Mouse (Mus musculus) heart, adult 2 months (tissue): ENCODE results near the gene Lmo7. TPM values are rescaled to one million over a fixed set of nuclear protein-coding genes. Genes with fewer than 3 reads are reported as not detected.
A peak's percentile ranks its signal among the peaks of the same experiment; 100 is the strongest.

Source experiments
- DNase-seq, 2 experiments: peaks; one replicate each; pipeline ENCODE4 v3.0.0; 2021
- H3K27ac ChIP-seq: fragments of 200-600 bp; 2 replicates; pipeline ENCODE4 v1.8.1; 2022
- H3K27me3 ChIP-seq: fragments of 200-500 bp; 2 replicates; pipeline ENCODE4 v1.6.1; 2012; ENCODE audit warnings: mild to moderate bottlenecking, low read length, inconsistent platforms, mixed read lengths; ENCODE audit not compliant: control insufficient read depth, insufficient read depth
- H3K36me3 ChIP-seq: fragments of 200-500 bp; 2 replicates; pipeline ENCODE4 v1.6.1; 2012; ENCODE audit warnings: low read length, inconsistent platforms; ENCODE audit not compliant: control insufficient read depth, insufficient read depth
- H3K4me1 ChIP-seq: fragments of 200-500 bp; 2 replicates; pipeline ENCODE4 v1.6.1; 2011; ENCODE audit warnings: low read length; ENCODE audit not compliant: control insufficient read depth, insufficient read depth
- H3K4me3 ChIP-seq: fragments of 200-600 bp; 2 replicates; pipeline ENCODE4 v1.8.1; 2022
- H3K79me2 ChIP-seq: fragments of 200-500 bp; replicated peaks from 2 replicates; pipeline ENCODE4 v1.6.1; 2012; ENCODE audit warnings: mild to moderate bottlenecking, inconsistent platforms, low read length, moderate library complexity, mixed read lengths; ENCODE audit not compliant: control insufficient read depth, insufficient read depth
- H3K9ac ChIP-seq: fragments of 200-500 bp; 2 replicates; pipeline ENCODE4 v1.6.1; 2012; ENCODE audit warnings: low read depth, mild to moderate bottlenecking, control low read depth, inconsistent platforms, low read length, mixed read lengths
- CTCF ChIP-seq: fragments of 200-600 bp; IDR thresholded peaks from 2 replicates; pipeline ENCODE4 v1.8.1; 2022; ENCODE audit warnings: antibody characterized with exemption, mild to moderate bottlenecking, moderate library complexity
- EP300 ChIP-seq: fragments of 200-500 bp; IDR thresholded peaks from 2 replicates; pipeline ENCODE4 v1.6.1; 2011; ENCODE audit warnings: low read depth, low read length, control low read depth; ENCODE audit not compliant: insufficient read depth
- POLR2A ChIP-seq: fragments of 200-500 bp; IDR thresholded peaks from 2 replicates; pipeline ENCODE4 v1.6.1; 2011; ENCODE audit warnings: mild to moderate bottlenecking, low read depth, low read length, control low read depth; ENCODE audit not compliant: insufficient read depth
- WGBS: fragments of 180-500 bp; shearing (Covaris S2); methylation state at CpG from one replicate; pipeline ENCODE4 v1.1.7; 2018; 5-methylcytosine and 5-hydroxymethylcytosine counted together
- intact Hi-C: fragments of 180-260 bp; cut with DNase I; formaldehyde crosslinking; loops from one replicate; pipeline ENCODE4 v1.15.1; 2025
- polyA plus RNA-seq: library from polyadenylated mRNA; depleted of rRNA; stranded (reverse); fragments of >200 nt; gene quantifications from 2 replicates; pipeline ENCODE4 v1.2.3, GENCODE M21; 2012
- total RNA-seq, 2 experiments: library from RNA; stranded (reverse); gene quantifications; 2 replicates each; pipeline ENCODE4 v1.2.3; 2021

The Lmo7 gene
- total and polyA plus RNA-seq, 3 experiments: 165 to 412 (median 336) TPM

DNA sequence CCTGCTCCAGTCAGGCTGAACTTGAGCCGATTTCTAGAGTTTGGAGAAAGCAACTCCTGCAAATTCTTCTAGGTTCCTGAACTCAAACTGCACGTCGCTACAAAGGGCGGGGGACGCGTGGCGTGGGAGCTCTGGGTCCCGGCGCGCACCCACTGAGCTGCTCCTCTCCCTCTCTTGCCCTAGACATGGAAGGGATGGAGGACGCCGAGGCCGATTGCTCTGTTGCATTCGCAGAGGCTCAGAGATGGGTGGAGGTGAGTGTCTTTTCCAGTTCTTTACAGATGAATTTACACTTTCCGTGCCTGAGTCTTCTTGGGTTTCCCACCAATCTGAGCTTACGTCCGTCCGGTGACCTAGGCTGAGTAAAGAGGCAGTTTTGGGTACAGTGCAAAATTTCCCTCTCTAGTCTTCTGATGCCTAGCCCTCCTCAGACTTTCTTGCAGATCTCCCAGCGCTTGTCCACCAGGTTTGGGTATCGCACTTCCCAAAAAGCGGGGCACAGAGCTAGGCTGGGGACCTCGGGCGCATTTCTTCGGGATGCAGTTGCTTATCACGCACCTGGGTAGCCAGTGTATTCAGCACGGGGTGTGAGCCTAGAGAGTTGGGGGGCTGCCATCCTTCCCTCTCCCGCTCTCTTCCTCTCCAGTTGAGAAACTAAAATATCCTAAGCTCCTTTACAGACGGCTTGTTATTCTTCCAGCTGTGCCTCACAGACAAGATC lies 375 bp downstream of the Lmo7 start:
- Histone ChIP-seq H3K27me3 (no peaks in the 10 kb centered on the region), H3K4me1 (no peaks in the 10 kb centered on the region), H3K79me2 (no peaks in the 10 kb centered on the region), H3K9ac (peak overlapping the region; percentile 82), H3K36me3 (no peaks in the 10 kb centered on the region), H3K27ac (peak overlapping the region; percentile 69), H3K4me3 (peak overlapping the region; percentile 55)
- intact Hi-C loops: loop anchor here (1.0 to 5.0 kb wide), 4 partner anchors 42 to 137 kb away; partner anchors contain the start of gene Tbc1d4
- TF ChIP-seq EP300: no peak
- TF ChIP-seq CTCF: no peak
- no peak; the same call in 1 of the 2 replicates for TF ChIP-seq POLR2A
- 4% methylated on average over 28 of the region's 28 CpGs for WGBS
- DNase-seq: no peak

DNA sequence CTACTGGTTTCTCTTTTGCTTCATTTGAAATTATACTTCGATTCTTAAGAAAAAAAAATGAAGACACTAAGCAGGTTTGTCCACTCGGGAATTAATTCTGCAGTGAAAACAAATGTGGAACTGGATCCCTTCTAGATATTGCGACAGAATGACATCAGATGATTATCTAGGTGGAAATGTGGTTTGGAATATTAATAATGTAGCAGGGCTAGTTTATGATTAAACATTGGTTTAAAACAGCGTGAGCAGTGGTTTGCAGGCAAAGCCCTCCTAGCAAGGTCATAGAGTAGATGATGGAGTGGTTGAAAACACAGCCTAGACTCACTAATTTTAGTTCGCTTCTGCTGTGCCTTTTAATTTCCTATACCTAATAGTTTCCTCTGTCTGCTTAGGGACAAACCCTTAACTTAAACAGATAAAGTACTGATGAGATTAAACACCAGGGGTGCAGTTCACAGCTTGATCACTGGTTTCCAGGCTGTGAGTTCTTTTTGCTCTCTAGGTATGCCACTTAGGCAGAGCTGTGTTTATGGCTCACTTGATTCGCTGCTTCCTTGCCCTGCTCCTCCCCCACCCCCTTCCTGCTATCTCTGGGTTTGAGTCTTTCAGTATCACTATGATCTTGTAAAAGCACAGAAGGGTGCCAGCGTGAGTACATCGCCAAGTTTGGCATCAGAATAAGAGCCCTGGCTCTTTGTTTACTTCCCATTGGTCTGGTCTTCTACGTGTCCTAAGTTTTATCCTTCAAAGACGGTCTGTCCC lies 4.0 kb downstream of the Lmo7 start:
- no peak overlapping the region for H3K27ac ChIP-seq
- TF ChIP-seq POLR2A (no peak), EP300 (no peak), CTCF (no peak)
- no peak for DNase-seq
- no peak overlapping the region for H3K4me3 ChIP-seq
- no peaks in the 10 kb centered on the region for H3K27me3 ChIP-seq
- WGBS: 39% methylated on average over 10 of the region's 10 CpGs
- intact Hi-C loops: no loop called here
- no peaks in the 10 kb centered on the region for H3K4me1 ChIP-seq
- H3K36me3 ChIP-seq: no peaks in the 10 kb centered on the region
- no peak overlapping the region for H3K9ac ChIP-seq
- H3K79me2 ChIP-seq: no peaks in the 10 kb centered on the region

DNA sequence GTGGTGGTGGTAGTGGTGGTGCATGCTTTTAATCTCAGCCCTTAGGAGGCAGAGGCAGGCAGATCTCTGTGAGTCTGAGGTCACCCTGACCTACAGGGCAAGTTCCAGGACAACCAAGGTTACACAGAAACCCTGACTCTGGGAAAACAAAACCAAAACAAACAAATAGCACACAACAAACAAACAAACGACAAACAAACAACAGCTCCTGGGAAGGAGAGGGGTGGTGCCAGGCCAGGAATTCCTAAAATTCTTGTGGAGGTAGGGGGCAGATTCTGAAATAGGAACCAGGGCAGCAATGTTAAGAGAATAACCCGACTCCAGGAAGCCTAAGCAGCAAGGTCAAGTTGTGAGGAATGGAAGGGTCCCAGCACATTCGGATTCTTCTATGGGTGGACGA lies 7.7 kb downstream of the Lmo7 start:
- H3K79me2 ChIP-seq: peaks cover 2% of the 10 kb centered on the region; the same call in 1 of the 2 replicates
- TF ChIP-seq CTCF: no peak
- no peak for TF ChIP-seq POLR2A
- TF ChIP-seq EP300: no peak
- H3K4me1 ChIP-seq: no peaks in the 10 kb centered on the region
- 87% methylated on average over 4 of the region's 4 CpGs for WGBS
- DNase-seq: no peak
- no peak overlapping the region for H3K9ac ChIP-seq
- intact Hi-C loops: no loop called here
- H3K36me3 ChIP-seq: no peaks in the 10 kb centered on the region
- H3K27me3 ChIP-seq: no peaks in the 10 kb centered on the region
- no peak overlapping the region for H3K4me3 ChIP-seq
- H3K27ac ChIP-seq: no peak overlapping the region

DNA sequence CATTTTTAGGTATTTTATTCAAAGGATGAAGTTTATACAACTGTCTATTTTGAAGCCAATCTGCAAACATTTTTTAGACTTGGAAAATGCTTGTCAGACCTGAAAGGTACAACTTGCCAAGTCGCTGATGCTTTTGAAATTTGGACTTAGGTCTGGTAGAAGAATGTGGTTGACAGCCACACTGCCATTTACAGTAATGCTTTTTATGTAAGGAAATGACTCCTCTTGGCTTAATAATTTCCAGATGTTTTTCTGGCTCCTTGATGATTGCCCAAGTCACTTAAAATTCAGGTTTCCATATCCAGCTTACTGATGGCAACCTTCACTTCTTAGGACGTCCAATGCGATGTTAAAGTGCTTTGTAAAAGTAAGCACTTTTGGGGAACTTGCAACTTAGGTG lies 16.9 kb downstream of the Lmo7 start:
- intact Hi-C loops: no loop called here
- no peak overlapping the region for H3K4me3 ChIP-seq
- H3K4me1 ChIP-seq: peaks cover 3% of the 10 kb centered on the region; the same call in 1 of the 2 replicates
- DNase-seq: no peak
- 75% methylated on average over 3 of the region's 3 CpGs for WGBS
- TF ChIP-seq CTCF: no peak
- TF ChIP-seq POLR2A: no peak
- TF ChIP-seq EP300: no peak
- no peak overlapping the region for H3K27ac ChIP-seq
- no peaks in the 10 kb centered on the region for H3K36me3 ChIP-seq
- no peak overlapping the region for H3K9ac ChIP-seq
- no peaks in the 10 kb centered on the region for H3K27me3 ChIP-seq
- H3K79me2 ChIP-seq: no peaks in the 10 kb centered on the region

DNA sequence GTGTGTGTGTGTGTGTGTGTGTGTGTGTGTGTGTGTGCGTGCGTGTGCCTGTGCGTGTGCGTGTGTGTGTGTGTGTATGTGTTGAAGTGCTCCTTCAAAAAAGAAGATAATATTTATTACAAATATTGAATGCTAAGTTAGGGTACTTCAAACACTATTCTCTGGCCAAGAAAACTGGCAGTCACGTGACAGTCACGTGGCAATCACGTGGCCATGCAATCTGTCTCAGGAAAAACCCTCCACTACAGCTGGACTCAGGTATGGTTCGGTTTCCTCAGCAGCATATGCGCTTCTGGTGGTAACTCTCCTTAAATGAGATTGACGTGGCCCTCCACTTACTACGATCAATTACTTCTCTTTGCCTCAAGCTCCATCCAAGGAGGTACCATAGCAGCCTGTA lies 18.1 kb downstream of the Lmo7 start:
- TF ChIP-seq POLR2A: no peak
- TF ChIP-seq CTCF: no peak
- no peak for TF ChIP-seq EP300
- no peak for DNase-seq
- WGBS: 88% methylated on average over 11 of the region's 11 CpGs
- intact Hi-C loops: no loop called here
- Histone ChIP-seq H3K27ac (no peak overlapping the region), H3K27me3 (no peaks in the 10 kb centered on the region), H3K9ac (no peak overlapping the region), H3K79me2 (no peaks in the 10 kb centered on the region), H3K4me3 (no peak overlapping the region), H3K36me3 (no peaks in the 10 kb centered on the region), H3K4me1 (peaks cover 3% of the 10 kb centered on the region; the same call in 1 of the 2 replicates)

DNA sequence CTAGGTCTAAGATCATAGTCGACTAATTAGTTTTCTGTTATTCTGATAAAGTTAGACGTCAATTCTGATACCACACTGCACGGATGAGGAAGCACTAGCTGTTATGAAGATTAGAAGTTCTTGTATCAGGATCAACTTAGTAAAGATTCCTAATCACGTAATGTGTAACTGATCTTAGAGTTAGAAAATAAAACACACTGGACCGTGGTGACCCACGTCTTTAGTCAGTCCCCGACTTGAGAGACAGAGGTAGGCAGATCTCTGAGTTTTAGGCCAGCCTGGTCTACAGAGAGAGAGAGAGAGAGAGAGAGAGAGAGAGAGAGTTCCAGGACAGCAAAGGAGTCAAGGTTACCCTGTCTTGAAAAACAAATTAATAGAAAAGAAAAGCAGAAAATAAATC lies 18.7 kb downstream of the Lmo7 start:
- 82% methylated on average over 7 of the region's 7 CpGs for WGBS
- Histone ChIP-seq H3K27me3 (no peaks in the 10 kb centered on the region), H3K9ac (no peak overlapping the region), H3K79me2 (no peaks in the 10 kb centered on the region), H3K36me3 (no peaks in the 10 kb centered on the region), H3K4me1 (peaks cover 3% of the 10 kb centered on the region; the same call in 1 of the 2 replicates), H3K27ac (no peak overlapping the region), H3K4me3 (no peak overlapping the region)
- intact Hi-C loops: no loop called here
- TF ChIP-seq CTCF (no peak), POLR2A (no peak), EP300 (no peak)
- DNase-seq: no peak
